Mouse (Mus musculus) CH12.LX (cell line): ENCODE data around the gene Tmem123. TPM values are rescaled to one million over a fixed set of nuclear protein-coding genes. Genes with fewer than 3 reads are reported as not detected.

Source experiments
- DNase-seq: peaks from one replicate; pipeline ENCODE4 v3.0.0-alpha.2; 2013; ENCODE audit errors: extremely low read depth
- H3K27ac ChIP-seq: 2 replicates; pipeline ENCODE4 v1.5.1; 2012; ENCODE audit warnings: low read depth, mild to moderate bottlenecking, control low read depth, moderate library complexity; ENCODE audit not compliant: insufficient read depth
- H3K27me3 ChIP-seq: replicated peaks from 2 replicates; pipeline ENCODE3; 2012; ENCODE audit warnings: inconsistent platforms
- H3K36me3 ChIP-seq, 2 experiments: replicated peaks in 1 of 2; 2 replicates each; pipeline versions ENCODE3 to v1.6.1; 2012; ENCODE audit warnings: inconsistent platforms in 1 of 2, low read length in 1 of 2, mild to moderate bottlenecking in 1 of 2, mixed read lengths in 1 of 2, moderate library complexity in 1 of 2; ENCODE audit not compliant: control insufficient read depth in 1 of 2, insufficient read depth in 1 of 2
- H3K4me1 ChIP-seq, 2 experiments: 2 replicates each; pipeline ENCODE4 v1.6.1; 2012; ENCODE audit warnings: inconsistent platforms in 1 of 2, moderate library complexity in 1 of 2; ENCODE audit not compliant: insufficient read depth in 2 of 2, control insufficient read depth in 1 of 2
- H3K4me2 ChIP-seq: 2 replicates; pipeline ENCODE4 v1.6.1; 2012; ENCODE audit warnings: low read depth, mild to moderate bottlenecking, control low read depth; ENCODE audit not compliant: poor library complexity, insufficient read depth, severe bottlenecking
- H3K4me3 ChIP-seq, 3 experiments: fragments of 150-350 bp in 1 of 3; sonication (generic) in 1 of 3; replicated peaks in 1 of 3; 2 replicates each; pipeline versions ENCODE3 to v1.5.1; 2011 to 2012; ENCODE audit warnings: low read depth in 2 of 3, low read length in 2 of 3, mild to moderate bottlenecking in 2 of 3, moderate library complexity in 2 of 3, control low read depth in 1 of 3, improper control_type of control experiment in 1 of 3, inconsistent platforms in 1 of 3, mixed read lengths in 1 of 3; ENCODE audit not compliant: poor library complexity in 1 of 3
- H3K79me2 ChIP-seq: replicated peaks from 2 replicates; pipeline ENCODE4 v1.6.1; 2012; ENCODE audit warnings: mild to moderate bottlenecking, moderate library complexity; ENCODE audit not compliant: control insufficient read depth, poor library complexity, insufficient read depth, severe bottlenecking; ENCODE audit errors: extremely low read depth
- H3K9ac ChIP-seq: 2 replicates; pipeline ENCODE4 v1.6.1; 2012; ENCODE audit warnings: low read depth, mild to moderate bottlenecking, control low read depth, moderate library complexity; ENCODE audit not compliant: insufficient read depth
- H3K9me3 ChIP-seq: replicated peaks from 2 replicates; pipeline ENCODE3; 2012; ENCODE audit warnings: low read length, inconsistent platforms, mixed read lengths
- BHLHE40 ChIP-seq: IDR thresholded peaks from 2 replicates; pipeline ENCODE4 v1.6.1; 2011; ENCODE audit warnings: mild to moderate bottlenecking, low read depth, low read length, improper control_type of control experiment
- CHD1 ChIP-seq: IDR thresholded peaks from 2 replicates; pipeline ENCODE4 v1.6.1; 2012; ENCODE audit warnings: low read depth, low read length, improper control_type of control experiment, inconsistent platforms
- CHD2 ChIP-seq: IDR thresholded peaks from 2 replicates; pipeline ENCODE4 v1.6.1; 2011; ENCODE audit warnings: low read length, improper control_type of control experiment
- CTCF ChIP-seq, 2 experiments: IDR thresholded peaks in 1 of 2; conservative IDR thresholded peaks in 1 of 2; 2 replicates each; pipeline ENCODE4 v1.5.1; 2011 to 2012; ENCODE audit warnings: low read depth in 2 of 2, low read length in 2 of 2, improper control_type of control experiment in 1 of 2, inconsistent platforms in 1 of 2, mild to moderate bottlenecking in 1 of 2, moderate library complexity in 1 of 2
- E2F4 ChIP-seq: IDR thresholded peaks from 2 replicates; pipeline ENCODE4 v1.6.1; 2011; ENCODE audit warnings: low read depth, low read length, improper control_type of control experiment; ENCODE audit not compliant: insufficient replicate concordance
- ELF1 ChIP-seq: IDR thresholded peaks from 2 replicates; pipeline ENCODE4 v1.6.1; 2014; ENCODE audit warnings: low read depth, mild to moderate bottlenecking, inconsistent platforms, low read length, improper control_type of control experiment
- EP300 ChIP-seq: IDR thresholded peaks from 2 replicates; pipeline ENCODE4 v1.6.1; 2011; ENCODE audit warnings: low read length, improper control_type of control experiment
- ETS1 ChIP-seq: conservative IDR thresholded peaks from 2 replicates; pipeline ENCODE4 v1.6.1; 2012; ENCODE audit warnings: low read depth, mild to moderate bottlenecking, inconsistent platforms, low read length, improper control_type of control experiment, moderate library complexity
- GABPA ChIP-seq: IDR thresholded peaks from 2 replicates; pipeline ENCODE4 v1.6.1; 2012; ENCODE audit warnings: low read depth, low read length, improper control_type of control experiment, inconsistent platforms; ENCODE audit not compliant: insufficient replicate concordance
- HCFC1 ChIP-seq: IDR thresholded peaks from 2 replicates; pipeline ENCODE4 v1.6.1; 2012; ENCODE audit warnings: low read depth, mild to moderate bottlenecking, inconsistent platforms, low read length, improper control_type of control experiment
- IRF4 ChIP-seq: IDR thresholded peaks from 2 replicates; pipeline ENCODE4 v1.6.1; 2014; ENCODE audit warnings: low read depth, mild to moderate bottlenecking, inconsistent platforms, low read length, improper control_type of control experiment
- JUN ChIP-seq: IDR thresholded peaks from 2 replicates; pipeline ENCODE4 v1.6.1; 2011; ENCODE audit warnings: low read depth, mild to moderate bottlenecking, low read length, improper control_type of control experiment, moderate library complexity; ENCODE audit not compliant: insufficient read depth
- JUND ChIP-seq: conservative IDR thresholded peaks from 2 replicates; pipeline ENCODE4 v1.6.1; 2011; ENCODE audit warnings: low read depth, low read length, improper control_type of control experiment
- KAT2A ChIP-seq: IDR thresholded peaks from 2 replicates; pipeline ENCODE4 v1.6.1; 2012; ENCODE audit warnings: low read length, improper control_type of control experiment, inconsistent platforms; ENCODE audit not compliant: insufficient replicate concordance
- MAFK ChIP-seq: IDR thresholded peaks from 2 replicates; pipeline ENCODE4 v1.6.1; 2011; ENCODE audit warnings: low read length, improper control_type of control experiment; ENCODE audit not compliant: insufficient replicate concordance
- MAX ChIP-seq: IDR thresholded peaks from 2 replicates; pipeline ENCODE4 v1.6.1; 2011; ENCODE audit warnings: low read length, improper control_type of control experiment
- MAZ ChIP-seq: IDR thresholded peaks from 2 replicates; pipeline ENCODE4 v1.6.1; 2012; ENCODE audit warnings: low read depth, mild to moderate bottlenecking, inconsistent platforms, low read length, improper control_type of control experiment, moderate library complexity
- MEF2A ChIP-seq: IDR thresholded peaks from 2 replicates; pipeline ENCODE4 v1.6.1; 2014; ENCODE audit warnings: low read depth, mild to moderate bottlenecking, inconsistent platforms, low read length, improper control_type of control experiment, borderline replicate concordance
- MXI1 ChIP-seq: IDR thresholded peaks from 2 replicates; pipeline ENCODE4 v1.6.1; 2011; ENCODE audit warnings: mild to moderate bottlenecking, low read depth, low read length, improper control_type of control experiment
- MYC ChIP-seq: IDR thresholded peaks from 2 replicates; pipeline ENCODE4 v1.6.1; 2011; ENCODE audit warnings: low read depth, mild to moderate bottlenecking, improper control_type of control experiment, low read length
- NELFE ChIP-seq: IDR thresholded peaks from 2 replicates; pipeline ENCODE4 v1.6.1; 2011; ENCODE audit warnings: low read depth, low read length, improper control_type of control experiment
- NRF1 ChIP-seq: IDR thresholded peaks from 2 replicates; pipeline ENCODE4 v1.6.1; 2014; ENCODE audit warnings: low read depth, mild to moderate bottlenecking, inconsistent platforms, low read length, improper control_type of control experiment, moderate library complexity
- PAX5 ChIP-seq: IDR thresholded peaks from 2 replicates; pipeline ENCODE4 v1.6.1; 2012; ENCODE audit warnings: low read length, inconsistent platforms, mixed read lengths
- POLR2A ChIP-seq: IDR thresholded peaks from 2 replicates; pipeline ENCODE4 v1.6.1; 2011; ENCODE audit warnings: low read depth, mild to moderate bottlenecking, improper control_type of control experiment, low read length
- POLR2AphosphoS2 ChIP-seq: IDR thresholded peaks from 2 replicates; pipeline ENCODE4 v1.6.1; 2011; ENCODE audit warnings: low read depth, low read length, improper control_type of control experiment
- RAD21 ChIP-seq: IDR thresholded peaks from 2 replicates; pipeline ENCODE4 v1.6.1; 2011; ENCODE audit warnings: low read depth, mild to moderate bottlenecking, low read length, improper control_type of control experiment, moderate library complexity
- RCOR1 ChIP-seq: conservative IDR thresholded peaks from 2 replicates; pipeline ENCODE4 v1.6.1; 2012; ENCODE audit warnings: low read depth, mild to moderate bottlenecking, inconsistent platforms, low read length, improper control_type of control experiment
- SIN3A ChIP-seq: IDR thresholded peaks from 2 replicates; pipeline ENCODE4 v1.6.1; 2012; ENCODE audit warnings: low read length, improper control_type of control experiment, inconsistent platforms
- SMC3 ChIP-seq: IDR thresholded peaks from 2 replicates; pipeline ENCODE4 v1.6.1; 2011; ENCODE audit warnings: low read depth, low read length, improper control_type of control experiment
- TBP ChIP-seq: conservative IDR thresholded peaks from 2 replicates; pipeline ENCODE4 v1.6.1; 2011; ENCODE audit warnings: low read depth, low read length, improper control_type of control experiment
- TCF12 ChIP-seq: IDR thresholded peaks from 2 replicates; pipeline ENCODE4 v1.6.1; 2014; ENCODE audit warnings: low read depth, mild to moderate bottlenecking, inconsistent platforms, low read length, improper control_type of control experiment
- UBTF ChIP-seq: IDR thresholded peaks from 2 replicates; pipeline ENCODE4 v1.6.1; 2012; ENCODE audit warnings: low read depth, mild to moderate bottlenecking, inconsistent platforms, low read length, improper control_type of control experiment, moderate library complexity
- USF1 ChIP-seq: IDR thresholded peaks from 2 replicates; pipeline ENCODE4 v1.6.1; 2014; ENCODE audit warnings: low read depth, mild to moderate bottlenecking, inconsistent platforms, low read length, improper control_type of control experiment
- USF2 ChIP-seq: conservative IDR thresholded peaks from 2 replicates; pipeline ENCODE4 v1.6.1; 2011; ENCODE audit warnings: low read depth, low read length, improper control_type of control experiment
- ZC3H11A ChIP-seq: IDR thresholded peaks from 2 replicates; pipeline ENCODE4 v1.6.1; 2012; ENCODE audit warnings: low read depth, mild to moderate bottlenecking, inconsistent platforms, low read length, improper control_type of control experiment
- ZKSCAN1 ChIP-seq: IDR thresholded peaks from 2 replicates; pipeline ENCODE4 v1.6.1; 2012; ENCODE audit warnings: low read depth, inconsistent platforms, low read length, improper control_type of control experiment, borderline replicate concordance
- ZMIZ1 ChIP-seq: IDR thresholded peaks from 2 replicates; pipeline ENCODE4 v1.6.1; 2012; ENCODE audit warnings: low read depth, mild to moderate bottlenecking, inconsistent platforms, low read length, improper control_type of control experiment
- ZNF384 ChIP-seq: IDR thresholded peaks from 2 replicates; pipeline ENCODE4 v1.6.1; 2012; ENCODE audit warnings: low read depth, low read length, improper control_type of control experiment, inconsistent platforms
- dilution Hi-C: fragments of 300-500 bp; cut with MboI; formaldehyde crosslinking; loops from 2 replicates; pipeline ENCODE4 v1.14.3; 2020; ENCODE audit warnings: low sequenced_read_pairs; ENCODE audit not compliant: extremely low pct_unique_long_range_greater_than_20kb, extremely low pct_ligation_motif_present
- in situ Hi-C: fragments of 300-500 bp; cut with MboI; formaldehyde crosslinking; loops from 3 replicates; pipeline ENCODE4 v1.14.3; 2019; ENCODE audit warnings: low sequenced_read_pairs, low pct_ligation_motif_present, low pct_unique_long_range_greater_than_20kb, mixed read lengths
- polyA plus RNA-seq: library from polyadenylated mRNA; unstranded; fragments of >175 nt; gene quantifications from 2 replicates; pipeline ENCODE4 v1.2.1, GENCODE M21; 2012; ENCODE audit warnings: low read depth; ENCODE audit not compliant: insufficient read length
- total RNA-seq, 2 experiments: library from RNA; depleted of rRNA; stranded (reverse); fragments of 300-350 nt in 1 of 2; fragments of >200 nt in 1 of 2; gene quantifications; 2 replicates each; pipeline ENCODE4 v1.2.3; 2012 to 2014

The Tmem123 gene
- total and polyA plus RNA-seq, 3 experiments, result 61.1 to 183 (median 107) TPM

DNA sequence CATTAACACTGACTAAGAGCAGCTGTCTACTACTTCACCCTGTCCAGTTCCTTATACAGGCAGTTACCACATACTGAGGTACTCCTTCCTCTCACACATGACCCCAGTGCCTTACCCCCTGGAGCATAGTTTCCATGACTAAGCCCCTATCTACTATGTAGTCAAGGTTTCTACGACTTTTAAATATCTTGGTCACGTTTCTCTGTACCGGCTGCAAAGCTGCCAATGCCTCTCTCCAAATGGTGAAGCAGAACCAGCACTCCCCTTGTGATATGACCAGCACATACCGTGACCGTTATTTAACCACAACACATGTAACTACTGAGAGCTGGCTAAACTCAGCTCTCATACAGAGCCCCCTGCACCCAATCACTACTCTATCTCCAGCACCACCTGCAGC, 61.1 kb downstream of the Tmem123 start:
- H3K9me3 ChIP-seq, result no peaks in the 10 kb centered on the region
- dilution Hi-C loops, result no loop called here

DNA sequence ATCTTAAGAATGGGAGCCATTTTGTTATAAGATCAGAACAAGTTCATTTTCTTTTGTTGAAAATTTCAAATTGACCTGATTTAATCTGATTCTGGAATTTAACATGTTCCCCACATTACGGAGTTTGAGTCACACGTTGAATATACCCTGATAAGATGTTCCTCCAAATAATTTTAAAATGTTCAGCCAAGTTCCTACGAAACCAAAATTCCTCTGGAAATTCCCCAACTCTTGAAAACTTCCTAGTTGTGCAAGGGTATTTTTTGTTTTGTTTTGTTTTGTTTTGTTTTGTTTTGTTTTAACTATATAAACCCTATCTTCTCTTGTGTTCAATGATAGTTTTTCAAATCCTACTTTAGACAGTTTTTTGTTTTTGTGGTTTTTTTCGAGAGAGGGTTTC, 64.9 kb downstream of the Tmem123 start:
- no peaks in the 10 kb centered on the region for H3K9me3 ChIP-seq
- H3K4me3 ChIP-seq, result peak overlapping the region; percentile 57 to 88 (median 57)
- in situ Hi-C loops, result loop anchor here (10.0 kb wide), 1 partner anchor 66 kb away; no protein-coding TSS in a partner anchor
- dilution Hi-C loops, result no loop called here
- H3K79me2 ChIP-seq, result peaks cover 84% of the 10 kb centered on the region
- no peak for DNase-seq
- no peaks in the 10 kb centered on the region for H3K27me3 ChIP-seq
- peaks cover 12 to 42% of the 10 kb centered on the region in 2 experiments for H3K4me1 ChIP-seq
- H3K4me2 ChIP-seq, result peak overlapping the region; percentile 88
- TF ChIP-seq POLR2A (no peak), USF1 (no peak)
- TF ChIP-seq, all 38 proteins: peak for 0
- no peak overlapping the region for H3K27ac ChIP-seq
- peak overlapping the region; percentile 99; the same call in 1 of the 2 replicates for H3K9ac ChIP-seq
- peaks cover 14 to 32% of the 10 kb centered on the region in 2 experiments for H3K36me3 ChIP-seq

More for the DNA sequence above, 61.1 kb downstream of the Tmem123 start:
- peak overlapping the region; percentile 63; the same call in 1 of the 2 replicates for H3K27ac ChIP-seq
- peak overlapping the region in 2 of 3 experiments; percentile 15 to 35 for H3K4me3 ChIP-seq
- peaks cover 40 to 64% of the 10 kb centered on the region in 2 experiments for H3K36me3 ChIP-seq
- peak; percentile 75 for DNase-seq
- peak overlapping the region; percentile 45; the same call in 1 of the 2 replicates for H3K9ac ChIP-seq
- H3K79me2 ChIP-seq, result peaks cover 82% of the 10 kb centered on the region
- in situ Hi-C loops, result loop anchor here (10.0 kb wide), 1 partner anchor 70 kb away; no protein-coding TSS in a partner anchor
- H3K4me2 ChIP-seq, result peak overlapping the region; percentile 81
- TF ChIP-seq IRF4 (no peak), POLR2A (no peak), MEF2A (no peak), POLR2AphosphoS2 (no peak), MAX (no peak), ETS1 (peak; percentile 85), EP300 (no peak), PAX5 (no peak), JUN (no peak), ELF1 (no peak), UBTF (0 out of 2 replicates have a peak, but pooled peaks have one; percentile 36), GABPA (no peak), BHLHE40 (peak; percentile 96), MAFK (no peak), MYC (peak; percentile 14; the same call in 1 of the 2 replicates), SIN3A (0 out of 2 replicates have a peak, but pooled peaks have one; percentile 23), JUND (no peak), CTCF (conservative IDR thresholded peaks at IDR 0.05 in 1 of 2, IDR thresholded peaks at IDR 0.05 in 1 of 2; ENCODE audit: low read depth in 2 of 2, low read length in 2 of 2) (no peak), ZMIZ1 (no peak), USF1 (no peak), ZKSCAN1 (no peak), RCOR1 (no peak; the same call in 1 of the 2 replicates), CHD2 (no peak), E2F4 (no peak), TCF12 (no peak), KAT2A (no peak), MXI1 (peak; percentile 46; the same call in 1 of the 2 replicates), NRF1 (no peak), ZNF384 (no peak), USF2 (no peak), CHD1 (no peak), MAZ (no peak), ZC3H11A (no peak), TBP (no peak), NELFE (no peak), RAD21 (no peak), HCFC1 (no peak), SMC3 (no peak)
- peaks cover 19 to 59% of the 10 kb centered on the region in 2 experiments for H3K4me1 ChIP-seq
- H3K27me3 ChIP-seq, result no peaks in the 10 kb centered on the region
